Mouse (Mus musculus) embryonic facial prominence, embryonic 14.5 days (tissue): ENCODE results near the gene Clmn. TPM values are rescaled to one million over a fixed set of nuclear protein-coding genes. Genes with fewer than 3 reads are reported as not detected.

Source experiments
- ATAC-seq: fragments of 200-750 bp; cut with Nextera tagmentation; 2 replicates; pipeline ENCODE4 v1.8.0; 2017; ENCODE audit warnings: low read depth, moderate number of reproducible peaks, moderate TSS enrichment
- DNase-seq: peaks from one replicate; pipeline ENCODE4 v3.0.0-alpha.2; 2015; ENCODE audit warnings: low spot score
- H3K27ac ChIP-seq: fragments of 300-500 bp; sonication (generic); replicated peaks from 2 replicates; pipeline ENCODE4 v1.5.1; 2014; ENCODE audit warnings: low read depth, mild to moderate bottlenecking, low read length, moderate library complexity
- H3K27me3 ChIP-seq: fragments of 300-500 bp; sonication (generic); replicated peaks from 2 replicates; pipeline ENCODE4 v1.6.1; 2014; ENCODE audit warnings: low read length; ENCODE audit not compliant: control insufficient read depth, insufficient read depth
- H3K36me3 ChIP-seq: fragments of 300-500 bp; sonication (generic); 2 replicates; pipeline ENCODE4 v1.6.1; 2014; ENCODE audit warnings: low read length, mixed read lengths; ENCODE audit not compliant: control insufficient read depth, insufficient read depth
- H3K4me1 ChIP-seq: fragments of 300-500 bp; sonication (generic); 2 replicates; pipeline ENCODE4 v1.6.1; 2014; ENCODE audit warnings: antibody characterized with exemption, low read length; ENCODE audit not compliant: control insufficient read depth, insufficient read depth
- H3K4me2 ChIP-seq: fragments of 300-500 bp; sonication (generic); 2 replicates; pipeline ENCODE4 v1.6.1; 2014; ENCODE audit warnings: low read depth, mild to moderate bottlenecking, low read length, moderate library complexity, mixed read lengths
- H3K4me3 ChIP-seq: fragments of 300-500 bp; sonication (generic); 2 replicates; pipeline ENCODE4 v1.5.1; 2014; ENCODE audit warnings: low read depth, mild to moderate bottlenecking, low read length
- H3K9ac ChIP-seq: fragments of 300-500 bp; sonication (generic); 2 replicates; pipeline ENCODE4 v1.6.1; 2014; ENCODE audit warnings: low read depth, mild to moderate bottlenecking, low read length, moderate library complexity, mixed read lengths
- H3K9me3 ChIP-seq: fragments of 300-500 bp; sonication (generic); 2 replicates; pipeline ENCODE4 v1.6.1; 2016; ENCODE audit warnings: low read length; ENCODE audit not compliant: control insufficient read depth
- WGBS: fragments of 180-500 bp; shearing (Covaris S2); extraction: QIAGEN DNeasy Blood & Tissue Kit; methylation state at CpG from one replicate; pipeline ENCODE4 v1.1.7; 2014; 5-methylcytosine and 5-hydroxymethylcytosine counted together
- polyA plus RNA-seq: library from polyadenylated mRNA; unstranded; fragments of >200 nt; fragmentation: Nextera tagmentation; extraction: Ambion mirVana; gene quantifications from 2 replicates; pipeline ENCODE4 v1.2.1, GENCODE M21; 2014

Clmn gene
- polyA plus RNA-seq, 1 experiment from 2014 or later: 3.2 TPM

DNA sequence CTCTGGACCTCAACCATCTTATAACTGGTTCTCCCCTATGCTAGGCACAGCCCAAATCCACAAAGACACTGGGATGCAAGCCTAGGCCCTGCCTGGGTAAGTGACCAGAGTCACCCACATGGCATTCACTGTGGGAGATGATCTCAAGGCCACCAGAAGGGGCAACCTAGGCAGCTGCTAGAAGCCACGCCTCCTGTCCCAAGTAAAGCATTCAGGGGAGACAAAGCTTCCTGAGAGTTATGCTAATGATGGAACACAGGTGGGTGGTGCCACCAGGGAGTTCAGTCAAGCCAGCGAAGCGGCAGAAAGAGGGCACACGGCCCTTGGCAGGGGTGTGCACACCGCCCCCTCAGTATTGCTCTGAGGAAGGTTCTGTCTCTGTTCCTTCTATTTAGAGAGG lies 69.9 kb downstream of the Clmn start:
- Histone ChIP-seq H3K4me2 (no peak overlapping the region), H3K36me3 (peaks cover 32% of the 10 kb centered on the region), H3K27me3 (no peaks in the 10 kb centered on the region), H3K9me3 (peaks cover 17% of the 10 kb centered on the region; the same call in 1 of the 2 replicates), H3K9ac (no peak overlapping the region), H3K4me3 (no peak overlapping the region), H3K27ac (no peak overlapping the region), H3K4me1 (peaks cover 7% of the 10 kb centered on the region; the same call in 1 of the 2 replicates)
- DNase-seq (no peak), ATAC-seq (no peak)
- 67% methylated on average over 5 of the region's 5 CpGs for WGBS

DNA sequence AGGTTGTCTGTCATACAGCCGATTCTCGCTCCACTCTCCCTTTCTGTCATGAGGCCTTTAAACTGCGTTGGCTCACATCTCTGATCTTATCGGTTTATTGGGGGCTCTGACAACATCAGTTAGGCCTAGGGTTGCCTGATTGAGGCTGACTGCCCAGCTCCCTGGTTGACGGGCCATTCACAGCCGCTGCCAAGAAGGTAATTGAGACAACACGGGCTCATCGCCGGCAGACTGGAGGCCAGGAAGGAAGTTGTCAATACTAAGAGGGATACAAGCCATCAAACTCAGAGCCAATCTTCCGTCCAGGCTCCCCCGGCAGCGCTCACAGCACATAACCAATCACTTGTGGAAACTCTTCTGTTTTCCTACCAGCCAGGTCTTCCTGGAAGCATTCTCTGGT lies 71.4 kb downstream of the Clmn start:
- peaks cover 6% of the 10 kb centered on the region; the same call in 1 of the 2 replicates for H3K9me3 ChIP-seq
- DNase-seq (peak; percentile 74), ATAC-seq (peak; percentile 44; the same call in 1 of the 2 replicates)
- H3K4me1 ChIP-seq: peaks cover 7% of the 10 kb centered on the region; the same call in 1 of the 2 replicates
- H3K36me3 ChIP-seq: peaks cover 28% of the 10 kb centered on the region
- 28% methylated on average over 12 of the region's 12 CpGs for WGBS
- H3K9ac ChIP-seq: no peak overlapping the region
- H3K4me2 ChIP-seq: no peak overlapping the region
- H3K27me3 ChIP-seq: no peaks in the 10 kb centered on the region
- no peak overlapping the region for H3K27ac ChIP-seq
- no peak overlapping the region for H3K4me3 ChIP-seq

DNA sequence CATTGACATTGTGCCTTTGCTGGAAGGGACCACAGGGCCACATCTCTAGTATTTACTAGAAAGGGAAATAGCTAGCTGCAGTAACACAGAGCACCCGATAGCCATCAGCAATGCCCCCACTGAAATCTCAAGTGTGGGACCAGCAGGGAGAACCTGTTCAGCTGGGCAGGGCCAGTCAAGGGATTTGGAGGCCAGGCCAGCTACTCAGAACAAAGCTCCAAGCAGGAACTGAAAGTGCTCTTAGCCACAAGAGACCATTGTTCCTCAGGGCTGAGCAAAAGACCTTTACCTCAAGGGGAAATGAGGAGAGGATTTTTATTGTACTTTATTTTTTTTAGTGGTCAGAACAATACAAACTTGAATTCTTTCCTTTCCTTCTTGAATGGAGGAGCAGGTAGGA lies 87.3 kb downstream of the Clmn start:
- Histone ChIP-seq H3K9ac (no peak overlapping the region), H3K9me3 (no peaks in the 10 kb centered on the region), H3K4me1 (no peaks in the 10 kb centered on the region), H3K27ac (no peak overlapping the region), H3K4me2 (no peak overlapping the region), H3K4me3 (no peak overlapping the region), H3K36me3 (peaks cover 35% of the 10 kb centered on the region), H3K27me3 (no peaks in the 10 kb centered on the region)
- no peak for ATAC-seq
- DNase-seq: no peak
- 72% methylated on average over 1 of the region's 1 CpGs for WGBS

DNA sequence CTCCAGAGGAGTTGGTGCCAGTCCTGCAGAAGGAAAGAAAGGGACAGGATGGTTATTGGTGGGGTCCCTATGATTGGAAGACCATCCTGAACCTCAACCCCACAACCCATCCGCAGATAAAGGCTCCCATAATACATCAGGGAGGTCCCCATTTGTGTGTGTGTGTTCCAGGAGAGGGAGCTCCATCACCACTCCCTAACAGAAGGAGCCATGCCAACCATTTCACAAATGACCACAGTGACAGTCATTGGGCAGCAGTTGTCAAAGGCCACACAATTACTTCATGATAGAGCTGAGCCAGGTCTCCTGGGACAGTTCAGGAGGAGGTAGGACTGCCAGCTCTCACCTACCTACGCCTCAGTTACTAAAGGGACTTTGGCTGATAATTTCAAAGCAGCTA lies 92.9 kb downstream of the Clmn start:
- WGBS: 94% methylated on average over 2 of the region's 2 CpGs
- H3K9ac ChIP-seq: no peak overlapping the region
- no peaks in the 10 kb centered on the region for H3K27me3 ChIP-seq
- no peaks in the 10 kb centered on the region; the same call in 1 of the 2 replicates for H3K4me1 ChIP-seq
- peaks cover 8% of the 10 kb centered on the region for H3K36me3 ChIP-seq
- no peak overlapping the region for H3K27ac ChIP-seq
- DNase-seq (no peak), ATAC-seq (no peak)
- H3K4me3 ChIP-seq: no peak overlapping the region
- no peaks in the 10 kb centered on the region for H3K9me3 ChIP-seq
- H3K4me2 ChIP-seq: no peak overlapping the region

DNA sequence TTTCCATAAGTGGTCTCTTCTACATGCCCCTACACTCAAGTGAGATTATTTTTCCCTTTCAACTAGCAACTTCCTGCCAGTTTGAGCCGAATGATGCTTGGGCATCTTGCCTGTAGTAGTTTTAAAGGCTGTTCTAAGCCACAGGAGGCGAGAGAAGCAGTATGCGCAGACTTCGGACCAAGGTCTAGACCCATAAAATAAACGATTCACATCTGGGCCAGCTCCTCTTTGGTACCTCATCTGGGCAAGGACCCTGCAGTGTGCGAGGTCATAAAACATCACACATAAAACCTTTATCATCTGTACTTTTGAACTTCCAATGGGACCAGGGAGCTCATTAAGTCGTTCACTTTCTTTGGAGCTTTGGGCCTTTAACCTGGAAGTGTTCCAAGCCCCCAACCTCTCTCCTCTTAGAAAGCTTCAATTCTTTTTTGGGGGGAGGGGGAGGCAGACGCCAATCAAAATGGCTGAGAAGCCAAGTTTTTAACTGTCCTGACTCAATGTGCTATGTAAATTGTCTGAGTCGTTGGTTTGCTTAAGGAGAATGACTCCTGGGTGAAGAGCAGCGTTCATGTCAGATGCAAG lies 95.6 kb downstream of the Clmn start:
- Histone ChIP-seq H3K36me3 (no peaks in the 10 kb centered on the region), H3K4me3 (no peak overlapping the region), H3K4me2 (no peak overlapping the region), H3K9ac (no peak overlapping the region), H3K27ac (no peak overlapping the region), H3K9me3 (no peaks in the 10 kb centered on the region), H3K27me3 (no peaks in the 10 kb centered on the region), H3K4me1 (no peaks in the 10 kb centered on the region; the same call in 1 of the 2 replicates)
- no peak for DNase-seq
- ATAC-seq: no peak
- 62% methylated on average over 10 of the region's 10 CpGs for WGBS

DNA sequence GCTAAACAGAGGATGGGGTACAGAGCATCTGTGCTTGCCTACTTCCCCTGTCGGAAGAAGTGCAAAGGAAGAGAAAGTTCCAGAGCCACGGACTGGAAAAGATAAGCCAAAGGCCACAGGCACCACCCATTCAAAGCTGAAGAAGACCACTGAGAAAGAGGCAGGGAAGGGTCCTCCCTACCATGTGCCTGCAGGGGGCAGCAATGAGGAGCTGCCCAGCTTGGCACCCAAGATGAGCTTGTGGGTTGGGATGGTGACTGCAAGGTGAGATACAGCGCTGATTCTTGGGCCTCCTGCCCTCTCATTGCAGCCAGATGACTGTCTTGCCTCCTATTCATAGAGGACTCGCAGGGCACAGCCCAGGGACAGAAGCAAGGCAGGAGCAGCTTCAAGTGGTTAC lies 97.7 kb downstream of the Clmn start:
- no peaks in the 10 kb centered on the region; the same call in 1 of the 2 replicates for H3K4me1 ChIP-seq
- WGBS: 83% methylated on average over 4 of the region's 4 CpGs
- H3K9ac ChIP-seq: no peak overlapping the region
- no peaks in the 10 kb centered on the region for H3K27me3 ChIP-seq
- no peaks in the 10 kb centered on the region for H3K9me3 ChIP-seq
- no peak overlapping the region for H3K27ac ChIP-seq
- DNase-seq (no peak), ATAC-seq (no peak)
- H3K4me3 ChIP-seq: no peak overlapping the region
- H3K4me2 ChIP-seq: no peak overlapping the region
- H3K36me3 ChIP-seq: no peaks in the 10 kb centered on the region

DNA sequence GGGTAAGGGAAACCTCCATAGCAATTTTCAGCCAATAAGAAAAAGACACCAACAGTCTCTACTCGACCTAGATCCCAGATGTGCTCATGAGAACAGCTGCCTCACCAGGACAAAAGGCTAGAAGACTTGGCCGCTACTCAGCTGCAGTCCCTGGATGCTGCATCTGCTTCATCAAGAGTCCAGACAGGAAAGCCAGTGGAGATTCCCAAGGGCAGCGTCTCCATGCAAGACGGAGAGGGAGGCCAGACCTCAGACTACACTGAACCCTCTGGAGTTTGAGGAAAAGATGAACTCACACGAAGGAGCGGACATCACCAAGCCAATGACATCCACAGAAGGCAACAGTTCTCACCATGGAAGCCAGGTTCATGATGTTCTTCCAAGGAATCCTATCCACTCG lies 99.1 kb downstream of the Clmn start:
- Histone ChIP-seq H3K36me3 (no peaks in the 10 kb centered on the region), H3K4me1 (no peaks in the 10 kb centered on the region; the same call in 1 of the 2 replicates), H3K4me2 (no peak overlapping the region), H3K9me3 (no peaks in the 10 kb centered on the region), H3K27me3 (no peaks in the 10 kb centered on the region), H3K27ac (no peak overlapping the region), H3K4me3 (no peak overlapping the region), H3K9ac (no peak overlapping the region)
- ATAC-seq (no peak), DNase-seq (no peak)
- WGBS: 85% methylated on average over 7 of the region's 7 CpGs

DNA sequence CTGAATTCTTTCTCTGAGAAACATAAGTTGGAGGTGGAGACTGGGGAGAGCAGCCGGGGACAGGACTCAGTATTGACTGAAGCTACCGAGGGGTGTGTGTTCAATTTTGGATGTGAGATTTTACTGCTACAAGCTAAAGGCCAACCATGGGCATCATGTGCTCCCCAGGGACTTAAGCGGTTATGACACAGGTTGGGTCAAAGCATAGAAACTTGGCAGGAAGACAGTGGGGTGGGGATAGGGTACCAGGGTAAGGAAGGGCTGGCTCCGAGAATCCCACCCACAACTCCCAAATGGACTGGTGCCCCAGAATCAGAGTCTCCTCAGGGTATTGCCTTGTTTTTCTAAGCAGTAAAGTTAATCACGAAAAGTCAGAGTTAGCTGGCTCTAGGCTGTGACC lies 99.8 kb downstream of the Clmn start:
- WGBS: 78% methylated on average over 5 of the region's 5 CpGs
- H3K9me3 ChIP-seq: no peaks in the 10 kb centered on the region
- H3K27ac ChIP-seq: no peak overlapping the region
- ATAC-seq: no peak
- no peak overlapping the region for H3K9ac ChIP-seq
- no peaks in the 10 kb centered on the region; the same call in 1 of the 2 replicates for H3K4me1 ChIP-seq
- H3K27me3 ChIP-seq: no peaks in the 10 kb centered on the region
- DNase-seq: no peak
- H3K36me3 ChIP-seq: no peaks in the 10 kb centered on the region
- H3K4me3 ChIP-seq: no peak overlapping the region
- no peak overlapping the region for H3K4me2 ChIP-seq

DNA sequence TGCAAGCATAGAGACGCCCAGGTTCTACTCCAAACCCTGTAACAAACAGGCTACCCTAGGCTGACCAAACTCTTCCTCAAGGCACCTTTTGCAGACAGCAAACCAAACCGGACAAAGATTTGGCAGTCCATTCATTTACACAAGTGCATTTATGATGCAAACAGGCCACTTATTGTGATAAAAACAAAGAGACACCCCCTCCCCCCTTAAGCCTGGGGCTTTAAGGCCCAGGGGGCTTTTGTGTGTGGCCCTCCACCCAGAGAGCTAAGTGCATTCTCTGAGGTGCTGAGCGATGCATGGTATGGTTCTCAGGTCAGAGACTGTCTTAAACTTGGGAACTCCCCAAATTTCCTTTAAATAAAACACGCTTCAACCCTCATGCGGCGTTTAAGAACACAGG lies 101.0 kb downstream of the Clmn start:
- no peak overlapping the region for H3K4me3 ChIP-seq
- DNase-seq (no peak), ATAC-seq (no peak)
- H3K4me1 ChIP-seq: no peaks in the 10 kb centered on the region; the same call in 1 of the 2 replicates
- H3K9ac ChIP-seq: no peak overlapping the region
- no peak overlapping the region for H3K27ac ChIP-seq
- H3K36me3 ChIP-seq: no peaks in the 10 kb centered on the region
- no peak overlapping the region for H3K4me2 ChIP-seq
- H3K9me3 ChIP-seq: no peaks in the 10 kb centered on the region
- no peaks in the 10 kb centered on the region for H3K27me3 ChIP-seq
- 53% methylated on average over 6 of the region's 6 CpGs for WGBS
